Mouse (Mus musculus): ENCODE data around the gene Gm28051. TPM values are rescaled to one million over a fixed set of nuclear protein-coding genes. Genes with fewer than 3 reads are reported as not detected.

Gm28051 gene
- polyA plus RNA-seq, 1 experiment = not detected

DNA sequence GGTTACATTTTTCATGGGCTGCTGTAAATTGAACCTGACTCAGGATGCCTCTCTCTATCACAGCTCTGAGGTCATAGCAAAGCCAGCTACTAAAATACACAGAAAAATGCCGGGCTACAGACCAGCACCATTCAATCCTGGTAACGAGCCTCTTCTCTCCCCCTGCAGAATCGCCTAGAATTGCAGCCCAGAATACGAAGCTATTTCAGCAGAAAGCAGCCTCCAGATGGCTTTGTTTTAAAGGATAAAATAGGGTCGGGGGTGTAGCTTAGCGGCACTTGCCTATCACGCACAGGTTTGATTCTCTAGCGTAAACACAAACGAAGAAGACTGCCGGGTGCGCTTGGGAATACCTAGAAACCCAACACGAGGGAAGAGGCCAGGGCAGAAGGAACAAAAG is 57.1 kb downstream of the Gm28051 start:
- no peak overlapping the region for H3K27ac ChIP-seq (ENCODE audit: control insufficient read depth, insufficient read depth, low read length)
- TF ChIP-seq CTCF (IDR thresholded peaks at IDR 0.05; ENCODE audit: borderline replicate concordance, control insufficient read depth, extremely low read depth, insufficient read depth, low read length, poor library complexity) = no peak
- TF ChIP-seq POLR2A (IDR thresholded peaks at IDR 0.05; ENCODE audit: control insufficient read depth, extremely low read depth, insufficient read depth, low read length, poor library complexity) = no peak
- no peaks in the 10 kb centered on the region for H3K36me3 ChIP-seq (ENCODE audit: control insufficient read depth, insufficient read depth, low read length)
- peaks cover 78% of the 10 kb centered on the region for H3K4me1 ChIP-seq (replicated peaks; ENCODE audit: control insufficient read depth, insufficient read depth, low read length)
- no peak for DNase-seq
- H3K27me3 ChIP-seq (ENCODE audit: control insufficient read depth, insufficient read depth, low read length) = no peaks in the 10 kb centered on the region
- WGBS = 88% methylated on average over 12 of the region's 12 CpGs
- no peak overlapping the region for H3K4me3 ChIP-seq (ENCODE audit: control insufficient read depth, insufficient read depth, low read length)

DNA sequence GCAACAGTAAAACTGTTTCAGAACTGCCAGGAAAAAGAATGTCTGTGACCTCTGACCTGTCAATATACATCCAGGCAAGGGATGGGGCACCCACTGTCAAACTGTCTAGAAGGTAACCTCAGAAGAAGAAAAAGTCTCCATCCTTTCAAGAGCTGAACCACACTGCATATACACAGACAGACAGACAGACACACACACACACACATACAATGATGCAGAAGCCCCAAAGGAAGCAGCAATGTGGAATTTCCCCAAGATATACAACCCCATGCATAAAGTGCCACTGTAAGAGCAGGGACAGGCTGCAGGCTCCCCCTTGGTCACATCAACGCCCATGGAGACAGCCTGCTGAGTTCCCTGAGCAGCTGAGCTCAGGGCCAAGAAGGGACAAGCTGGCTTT is 58.4 kb downstream of the Gm28051 start:
- no peak overlapping the region for H3K27ac ChIP-seq (ENCODE audit: control insufficient read depth, insufficient read depth, low read length)
- 64% methylated on average over 1 of the region's 1 CpGs for WGBS
- TF ChIP-seq CTCF (IDR thresholded peaks at IDR 0.05; ENCODE audit: borderline replicate concordance, control insufficient read depth, extremely low read depth, insufficient read depth, low read length, poor library complexity) (no peak), POLR2A (IDR thresholded peaks at IDR 0.05; ENCODE audit: control insufficient read depth, extremely low read depth, insufficient read depth, low read length, poor library complexity) (no peak)

DNA sequence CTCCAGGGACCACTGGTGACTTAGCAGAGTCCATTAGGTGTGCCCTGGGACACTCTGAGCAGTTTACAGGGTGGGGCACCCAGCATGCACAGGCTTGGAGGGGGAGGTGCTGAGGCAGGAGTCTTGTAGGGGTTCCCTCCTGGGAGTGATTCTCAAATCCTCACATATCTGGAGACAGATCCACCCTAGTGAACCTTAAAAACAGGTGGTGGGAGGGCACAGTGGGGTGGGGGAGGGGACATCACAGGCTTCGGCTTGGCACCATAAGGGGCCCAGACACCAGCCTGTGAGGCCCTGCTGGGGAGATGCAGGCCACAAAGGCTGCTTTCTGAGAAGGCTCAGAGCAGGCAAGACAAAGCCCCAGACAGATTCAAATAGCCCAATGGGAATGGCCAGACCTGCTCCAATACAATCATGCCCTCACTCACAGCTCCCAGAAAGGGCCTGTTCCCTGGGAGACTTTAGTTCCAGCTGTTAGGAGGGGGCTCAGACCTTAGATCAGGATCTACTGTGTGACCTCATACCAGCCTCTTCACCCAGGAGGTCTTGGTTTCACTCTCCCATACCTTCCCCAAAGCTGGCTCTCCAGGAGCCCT is 59.4 kb downstream of the Gm28051 start:
- H3K27me3 ChIP-seq (ENCODE audit: control insufficient read depth, insufficient read depth, low read length) = no peaks in the 10 kb centered on the region
- H3K4me3 ChIP-seq (ENCODE audit: control insufficient read depth, insufficient read depth, low read length) = no peak overlapping the region
- 5% methylated on average over 1 of the region's 1 CpGs for WGBS
- TF ChIP-seq CTCF (IDR thresholded peaks at IDR 0.05; ENCODE audit: borderline replicate concordance, control insufficient read depth, extremely low read depth, insufficient read depth, low read length, poor library complexity) = no peak
- no peak for TF ChIP-seq POLR2A (IDR thresholded peaks at IDR 0.05; ENCODE audit: control insufficient read depth, extremely low read depth, insufficient read depth, low read length, poor library complexity)
- H3K27ac ChIP-seq (ENCODE audit: control insufficient read depth, insufficient read depth, low read length) = peak overlapping the region; percentile 50; the same call in 1 of the 2 replicates
- peaks cover 76% of the 10 kb centered on the region for H3K4me1 ChIP-seq (replicated peaks; ENCODE audit: control insufficient read depth, insufficient read depth, low read length)
- H3K36me3 ChIP-seq (ENCODE audit: control insufficient read depth, insufficient read depth, low read length) = no peaks in the 10 kb centered on the region
- peak; percentile 45 for DNase-seq

More for the DNA sequence above, 58.4 kb downstream of the Gm28051 start:
- no peak for DNase-seq
- Histone ChIP-seq H3K36me3 (ENCODE audit: control insufficient read depth, insufficient read depth, low read length) (no peaks in the 10 kb centered on the region), H3K4me3 (ENCODE audit: control insufficient read depth, insufficient read depth, low read length) (no peak overlapping the region), H3K4me1 (replicated peaks; ENCODE audit: control insufficient read depth, insufficient read depth, low read length) (peaks cover 86% of the 10 kb centered on the region), H3K27me3 (ENCODE audit: control insufficient read depth, insufficient read depth, low read length) (no peaks in the 10 kb centered on the region)

DNA sequence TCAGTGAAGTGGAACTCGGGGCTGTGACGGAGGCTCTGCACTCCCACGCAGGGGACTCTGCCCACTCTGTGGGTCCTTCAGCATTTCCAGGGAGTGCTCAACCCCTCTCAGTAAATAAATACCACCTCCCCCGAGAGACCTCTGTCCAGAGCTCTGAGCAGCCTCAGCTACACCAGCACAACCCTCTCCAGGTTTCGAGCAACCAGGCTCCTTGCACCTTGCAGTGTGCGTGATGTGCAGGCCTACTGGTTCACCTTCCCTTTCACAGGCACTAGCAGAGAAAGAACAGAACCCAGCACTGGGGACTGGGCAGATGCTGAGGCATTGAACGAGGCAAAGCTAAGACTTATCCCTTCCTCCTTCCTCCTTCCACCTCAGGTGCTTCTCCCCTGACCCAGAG is 60.2 kb downstream of the Gm28051 start:
- WGBS = 77% methylated on average over 7 of the region's 7 CpGs
- Histone ChIP-seq H3K27ac (ENCODE audit: control insufficient read depth, insufficient read depth, low read length) (no peak overlapping the region), H3K36me3 (ENCODE audit: control insufficient read depth, insufficient read depth, low read length) (no peaks in the 10 kb centered on the region), H3K4me1 (replicated peaks; ENCODE audit: control insufficient read depth, insufficient read depth, low read length) (peaks cover 69% of the 10 kb centered on the region), H3K27me3 (ENCODE audit: control insufficient read depth, insufficient read depth, low read length) (no peaks in the 10 kb centered on the region), H3K4me3 (ENCODE audit: control insufficient read depth, insufficient read depth, low read length) (no peak overlapping the region)
- DNase-seq = no peak
- TF ChIP-seq CTCF (IDR thresholded peaks at IDR 0.05; ENCODE audit: borderline replicate concordance, control insufficient read depth, extremely low read depth, insufficient read depth, low read length, poor library complexity) = no peak
- no peak for TF ChIP-seq POLR2A (IDR thresholded peaks at IDR 0.05; ENCODE audit: control insufficient read depth, extremely low read depth, insufficient read depth, low read length, poor library complexity)

DNA sequence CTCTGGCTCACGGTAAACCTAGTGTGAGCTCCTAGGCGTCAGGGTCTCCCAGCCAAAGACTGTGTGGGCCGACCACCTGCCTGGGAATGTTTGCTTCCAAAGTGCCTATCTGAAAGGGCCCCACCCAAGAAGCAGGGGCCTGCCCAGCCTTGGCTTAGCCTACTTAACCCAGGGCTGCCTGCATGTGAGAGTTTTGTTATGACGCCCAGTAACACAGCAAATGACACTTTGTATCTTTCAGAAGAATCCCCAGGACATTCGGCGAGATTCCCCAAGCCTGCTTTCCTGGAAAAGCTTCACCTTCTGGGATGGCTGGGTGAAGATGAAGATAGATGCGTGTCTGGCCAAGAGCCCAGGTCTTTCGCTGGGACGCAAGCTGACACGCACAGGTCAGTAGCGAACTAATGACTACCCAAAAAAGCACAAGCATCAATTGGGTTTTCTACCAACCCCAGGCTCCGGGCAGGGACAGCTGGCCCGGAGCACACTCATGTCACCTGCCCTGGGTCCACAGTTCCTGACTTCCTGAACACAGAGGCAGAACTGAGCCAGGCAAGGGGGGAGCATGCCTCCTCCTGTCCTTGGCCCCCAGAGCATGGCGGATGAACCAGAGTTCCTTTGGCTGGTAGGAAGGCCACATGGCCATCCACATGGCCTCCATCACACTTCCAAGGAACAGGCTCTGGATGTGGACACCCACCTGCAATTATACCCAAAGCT is 60.8 kb downstream of the Gm28051 start:
- Histone ChIP-seq H3K27ac (ENCODE audit: control insufficient read depth, insufficient read depth, low read length) (no peak overlapping the region), H3K36me3 (ENCODE audit: control insufficient read depth, insufficient read depth, low read length) (no peaks in the 10 kb centered on the region), H3K4me3 (ENCODE audit: control insufficient read depth, insufficient read depth, low read length) (no peak overlapping the region), H3K27me3 (ENCODE audit: control insufficient read depth, insufficient read depth, low read length) (no peaks in the 10 kb centered on the region), H3K4me1 (replicated peaks; ENCODE audit: control insufficient read depth, insufficient read depth, low read length) (peaks cover 64% of the 10 kb centered on the region)
- 87% methylated on average over 14 of the region's 14 CpGs for WGBS
- TF ChIP-seq CTCF (IDR thresholded peaks at IDR 0.05; ENCODE audit: borderline replicate concordance, control insufficient read depth, extremely low read depth, insufficient read depth, low read length, poor library complexity) (no peak), POLR2A (IDR thresholded peaks at IDR 0.05; ENCODE audit: control insufficient read depth, extremely low read depth, insufficient read depth, low read length, poor library complexity) (no peak)
- no peak for DNase-seq

DNA sequence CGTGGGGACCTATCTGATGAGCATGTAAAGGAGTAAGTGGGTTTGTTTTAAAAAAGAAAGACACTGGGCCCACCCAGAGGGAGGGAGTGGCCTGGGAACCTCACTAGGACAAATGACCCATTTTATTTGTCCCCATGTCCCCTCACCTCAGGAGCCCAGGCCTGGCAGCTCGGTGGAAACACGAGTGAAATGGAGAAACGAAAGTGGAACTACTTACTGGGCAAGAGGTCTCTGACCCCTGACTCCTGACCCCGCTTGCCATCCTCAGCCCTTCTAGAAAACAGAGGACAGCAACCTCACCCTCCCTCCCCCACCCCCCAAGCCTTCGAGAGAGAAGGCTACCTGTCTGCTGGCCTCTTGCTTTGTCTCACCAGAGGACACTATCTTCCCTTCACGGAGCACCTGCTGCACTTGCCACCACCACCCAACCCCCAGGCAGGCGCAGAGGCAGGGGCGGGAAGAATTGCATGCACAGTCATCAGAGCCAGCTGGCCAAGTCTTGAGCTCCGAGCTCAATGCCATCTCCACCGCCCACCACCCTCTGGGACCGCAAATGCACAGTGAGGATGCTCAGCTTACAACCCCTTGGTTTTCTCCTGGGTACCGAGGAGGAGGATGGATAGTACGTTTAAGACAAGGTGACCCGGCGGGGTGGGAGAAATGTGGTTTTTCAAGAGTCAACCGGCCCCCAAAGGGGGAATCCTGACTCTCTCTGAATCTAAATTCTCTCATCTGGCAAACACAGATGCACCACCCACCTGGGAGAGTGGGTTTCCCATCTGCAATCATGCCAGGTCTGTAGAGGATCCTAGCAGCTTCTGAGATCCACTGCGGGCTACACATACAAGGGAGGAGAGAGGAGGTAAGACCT is 62.0 kb downstream of the Gm28051 start:
- Histone ChIP-seq H3K4me3 (ENCODE audit: control insufficient read depth, insufficient read depth, low read length) (peak overlapping the region; percentile 35), H3K36me3 (ENCODE audit: control insufficient read depth, insufficient read depth, low read length) (no peaks in the 10 kb centered on the region), H3K27me3 (ENCODE audit: control insufficient read depth, insufficient read depth, low read length) (no peaks in the 10 kb centered on the region), H3K4me1 (replicated peaks; ENCODE audit: control insufficient read depth, insufficient read depth, low read length) (peaks cover 66% of the 10 kb centered on the region), H3K27ac (ENCODE audit: control insufficient read depth, insufficient read depth, low read length) (peak overlapping the region; percentile 25; the same call in 1 of the 2 replicates)
- TF ChIP-seq CTCF (IDR thresholded peaks at IDR 0.05; ENCODE audit: borderline replicate concordance, control insufficient read depth, extremely low read depth, insufficient read depth, low read length, poor library complexity) (no peak), POLR2A (IDR thresholded peaks at IDR 0.05; ENCODE audit: control insufficient read depth, extremely low read depth, insufficient read depth, low read length, poor library complexity) (no peak)
- 17% methylated on average over 18 of the region's 18 CpGs for WGBS
- DNase-seq = peak; percentile 57

Data from thymus, adult 2 months (tissue).